Mouse (Mus musculus) embryonic fibroblast, embryonic 13.5 days (primary cell): ENCODE measurements around the gene Kdm4b.

Experiments used
- CTCF ChIP-seq: IDR thresholded peaks from 2 replicates; pipeline ENCODE4 v1.5.1; 2011; ENCODE audit warnings: mild to moderate bottlenecking, control low read depth, low read length, moderate library complexity, borderline replicate concordance; ENCODE audit not compliant: insufficient read depth
- POLR2A ChIP-seq: IDR thresholded peaks from 2 replicates; pipeline ENCODE4 v1.6.1; 2011; ENCODE audit warnings: low read depth, mild to moderate bottlenecking, control low read depth, low read length, moderate library complexity

GRCm38 (mm10) chr17:56365791-56366673 is 40.2 kb downstream of the Kdm4b start:
- TF ChIP-seq POLR2A (no peak), CTCF (no peak)
